Mouse (Mus musculus) cerebellum, adult 9-11 months (tissue): ENCODE measurements around the gene Gga2.

Experiments
- DNase-seq: peaks from one replicate; pipeline ENCODE4 v3.0.0; 2022

Gga2 gene

DNA sequence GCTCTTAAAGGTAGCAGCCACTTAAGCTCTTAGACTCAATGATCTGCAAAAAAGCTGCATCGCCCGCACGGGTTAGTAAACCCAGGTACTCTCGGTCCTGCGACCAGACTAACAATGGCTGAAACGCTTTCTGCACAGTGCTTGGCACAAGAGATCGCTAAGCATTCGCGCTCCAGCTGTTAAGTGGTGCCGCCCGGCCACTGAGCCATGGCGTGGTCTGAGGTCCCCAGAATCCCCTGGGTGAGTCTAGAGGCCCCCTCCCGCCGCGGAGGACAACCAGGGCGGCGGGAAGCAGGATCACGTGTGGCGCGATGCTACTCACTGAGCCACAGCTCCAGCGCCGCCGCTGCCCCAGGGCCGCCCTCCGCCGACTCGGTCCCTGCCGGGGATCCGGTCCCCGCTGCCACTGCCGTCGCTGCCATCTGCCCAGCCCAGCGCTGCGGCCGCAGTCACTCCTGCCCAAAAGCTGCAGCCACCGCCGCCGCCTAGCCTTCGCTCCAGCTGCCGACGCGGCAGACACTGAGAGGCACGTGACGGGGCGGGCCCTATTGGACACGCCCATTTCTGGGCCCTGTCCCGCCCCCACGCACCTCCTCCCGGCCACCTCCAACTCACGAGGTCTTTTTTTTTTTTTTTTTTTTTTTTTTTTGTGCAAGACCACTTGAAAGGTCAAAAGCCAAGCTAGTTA is at the start of gene Gga2:
Gene Gga2 (minus strand): TSS at position 556 of the 688 bp plus-strand sequence.
- DNase-seq: peak; percentile 89

DNA sequence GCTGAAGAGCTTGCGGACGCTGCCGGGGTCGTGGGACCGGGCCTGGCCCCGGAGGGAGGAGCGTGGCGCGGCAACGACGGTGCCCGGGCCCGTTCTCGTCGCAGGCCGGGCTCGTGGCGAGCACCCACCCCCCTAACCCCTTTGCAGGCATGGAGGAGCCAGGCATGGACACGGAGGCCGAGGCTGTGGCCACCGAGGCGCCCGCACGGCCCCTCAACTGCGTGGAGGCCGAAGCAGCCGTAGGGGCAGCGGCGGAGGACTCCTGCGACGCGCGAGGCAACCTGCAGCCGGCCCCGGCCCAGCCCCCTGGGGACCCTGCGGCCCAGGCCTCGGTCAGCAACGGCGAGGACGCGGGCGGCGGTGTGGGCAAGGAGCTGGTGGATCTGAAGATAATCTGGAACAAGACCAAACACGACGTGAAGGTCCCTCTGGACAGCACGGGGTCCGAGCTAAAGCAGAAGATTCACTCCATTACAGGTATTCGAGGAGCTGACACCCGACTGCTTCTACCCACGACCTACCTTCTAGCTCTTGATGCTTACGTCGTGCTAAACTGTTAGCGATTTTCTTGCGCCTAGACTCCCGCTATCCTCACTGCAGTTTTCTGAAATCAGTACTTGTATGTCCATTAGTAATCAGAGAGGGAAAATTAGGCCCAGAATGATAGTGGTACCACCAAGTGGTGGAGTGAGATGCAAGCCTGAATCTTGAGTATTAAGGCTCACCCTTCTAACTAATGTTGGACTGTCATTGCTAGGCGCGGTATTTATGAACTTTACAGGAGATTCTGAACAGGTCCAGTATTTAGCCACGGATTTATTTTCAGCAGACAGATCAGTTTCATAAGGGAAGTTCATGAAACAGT is 46.7 kb upstream of the Gga2 start:
- DNase-seq: no peak

DNA sequence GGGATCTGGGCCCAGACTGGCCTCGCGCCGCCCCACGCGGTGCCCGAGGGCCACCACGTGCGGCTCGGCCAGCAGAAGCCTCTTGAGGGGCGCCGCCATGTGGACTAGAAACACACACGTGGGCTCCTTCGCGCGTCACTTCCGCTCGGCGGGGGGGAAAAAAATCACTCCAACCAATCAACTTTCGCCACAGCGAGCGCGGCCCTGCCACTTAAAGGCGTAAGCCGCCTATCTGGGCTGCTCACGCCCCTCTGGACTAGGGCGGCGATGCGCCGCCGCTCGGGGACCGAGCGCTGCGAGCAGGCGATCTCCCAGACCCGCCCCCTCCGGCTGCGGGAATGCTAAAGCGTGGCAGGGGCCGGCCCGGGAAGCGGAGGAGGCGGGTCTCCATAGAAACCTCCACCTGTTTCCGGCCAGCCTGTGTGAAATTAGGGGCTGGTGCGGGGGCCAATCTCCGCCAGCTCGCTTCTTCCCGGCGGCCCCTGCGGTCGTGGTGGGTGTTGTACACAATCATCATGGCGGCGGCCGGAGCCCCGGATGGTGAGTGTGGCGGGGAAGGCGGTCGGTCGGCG is 46.0 kb upstream of the Gga2 start, which contains the start of the genes Ubfd1 and Ears2:
Gene Ubfd1 (plus strand): TSS at position 231 of the 572 bp plus-strand sequence.
Gene Ears2 (minus strand): TSS at position 319 of the 572 bp plus-strand sequence.
- DNase-seq: peak; percentile 96

DNA sequence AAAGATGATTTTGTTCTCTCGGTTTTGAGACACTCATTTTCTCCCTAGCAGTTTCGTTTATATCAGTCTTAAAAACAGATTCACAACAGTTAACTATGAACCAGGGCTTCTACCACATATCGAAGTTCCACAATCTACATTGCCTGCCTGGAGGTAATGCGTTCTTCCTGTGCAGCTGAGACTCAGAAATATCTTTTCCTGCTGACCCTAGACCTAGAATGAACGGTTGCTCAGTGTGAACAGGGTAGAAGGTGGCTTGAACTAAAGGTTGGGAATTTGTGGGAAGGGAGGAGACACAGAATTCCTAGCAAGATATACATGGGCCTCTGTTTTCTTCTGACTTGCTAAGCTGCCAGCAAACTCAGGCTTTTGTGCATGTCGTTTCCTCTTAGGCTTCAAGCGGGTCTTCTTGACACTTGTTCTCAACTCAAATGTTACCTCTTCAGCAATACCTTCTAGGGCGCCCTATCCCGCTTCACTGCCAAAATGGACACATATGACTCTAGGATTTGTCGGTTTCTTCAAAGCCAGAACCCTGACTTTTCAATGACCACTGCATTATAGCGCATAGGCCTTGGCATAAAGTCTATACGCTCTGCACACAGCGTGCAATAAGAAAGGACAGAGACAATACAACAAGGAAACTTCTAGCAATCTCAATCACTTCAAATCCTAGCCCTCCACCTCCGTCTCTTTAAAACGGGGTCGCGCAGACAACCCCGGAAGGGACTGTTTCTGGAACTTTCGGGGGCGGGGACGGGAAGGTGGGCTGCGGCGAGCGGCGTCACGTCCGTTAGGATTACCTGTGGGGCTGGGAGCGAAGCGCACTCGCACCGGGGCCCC is 45.3 kb upstream of the Gga2 start:
- DNase-seq: no peak

DNA sequence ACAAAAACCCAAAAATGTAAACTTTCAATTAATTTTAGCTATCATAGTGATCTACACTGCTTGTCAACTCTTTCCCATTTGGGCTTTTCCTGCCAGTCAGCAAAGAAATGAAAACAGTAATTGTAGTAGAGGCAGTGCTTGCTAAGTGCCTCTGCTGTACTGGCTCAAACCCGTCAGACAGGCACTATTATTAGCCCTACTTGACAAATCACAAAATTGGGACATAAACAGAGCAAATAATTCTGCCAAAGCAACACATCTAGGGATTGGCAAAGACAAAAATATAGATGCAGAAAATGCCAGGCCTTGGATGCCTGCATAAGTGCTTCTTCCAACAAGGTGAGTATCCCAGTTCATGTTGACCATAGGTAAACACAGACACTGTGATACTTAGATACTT is 44.6 kb upstream of the Gga2 start:
- no peak for DNase-seq

DNA sequence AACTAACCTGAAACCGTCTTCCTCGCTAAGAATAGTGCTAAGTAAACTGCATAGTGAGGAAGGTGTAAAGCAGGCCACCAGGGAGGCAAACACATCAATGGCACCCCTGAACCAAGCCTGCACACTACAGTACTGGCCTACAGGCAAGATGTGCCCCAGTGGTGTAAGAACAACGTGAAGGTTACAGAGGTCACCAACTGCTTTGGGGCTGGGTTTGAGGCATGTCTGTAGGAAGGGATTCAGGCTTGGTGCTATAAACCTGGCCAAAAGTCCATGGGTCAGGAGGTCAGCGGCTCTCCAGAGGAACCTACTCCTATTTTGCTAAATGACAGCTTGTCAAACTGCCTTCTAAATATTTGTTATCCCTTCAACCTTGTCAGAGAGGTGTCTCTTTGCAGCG is 35.6 kb upstream of the Gga2 start:
- no peak for DNase-seq

DNA sequence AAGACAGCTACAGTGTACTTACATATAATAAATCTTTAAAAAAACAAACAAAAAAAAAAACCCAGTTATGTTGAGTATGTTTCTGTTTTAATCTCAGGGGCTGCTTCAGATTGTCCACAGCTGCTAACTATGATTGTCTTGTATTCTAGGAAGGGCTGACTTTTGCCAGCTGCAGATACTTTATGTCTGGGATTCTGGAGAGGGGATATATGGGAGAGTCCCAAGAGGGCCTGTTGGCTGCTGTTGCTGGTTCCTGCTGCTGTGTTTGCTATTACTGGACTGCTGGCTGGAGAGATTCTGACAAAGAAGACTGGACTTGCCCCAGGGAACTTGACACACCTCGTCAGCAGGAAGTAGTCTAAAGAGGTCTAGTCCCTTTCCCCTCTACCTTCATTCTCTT is 29.8 kb upstream of the Gga2 start:
- DNase-seq: no peak

DNA sequence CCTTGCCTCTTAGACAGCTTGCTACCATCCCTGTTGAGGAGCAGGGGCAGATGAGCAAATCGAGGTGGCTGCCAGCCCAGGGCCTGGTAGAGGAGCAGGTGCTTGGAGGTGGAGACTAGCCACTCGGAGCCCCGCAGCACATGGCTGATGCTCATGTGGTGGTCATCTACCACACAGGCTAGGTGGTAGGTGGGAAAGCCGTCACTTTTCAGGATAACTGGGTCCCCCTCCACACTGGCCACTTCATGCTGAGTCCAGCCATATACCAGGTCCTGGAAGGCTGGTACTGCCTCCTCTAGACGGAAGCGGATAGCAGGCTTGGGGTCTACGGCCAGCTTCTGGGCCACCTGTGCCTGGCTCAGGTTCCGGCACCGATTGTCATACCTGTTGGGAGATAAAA is 27.2 kb upstream of the Gga2 start:
- no peak for DNase-seq

DNA sequence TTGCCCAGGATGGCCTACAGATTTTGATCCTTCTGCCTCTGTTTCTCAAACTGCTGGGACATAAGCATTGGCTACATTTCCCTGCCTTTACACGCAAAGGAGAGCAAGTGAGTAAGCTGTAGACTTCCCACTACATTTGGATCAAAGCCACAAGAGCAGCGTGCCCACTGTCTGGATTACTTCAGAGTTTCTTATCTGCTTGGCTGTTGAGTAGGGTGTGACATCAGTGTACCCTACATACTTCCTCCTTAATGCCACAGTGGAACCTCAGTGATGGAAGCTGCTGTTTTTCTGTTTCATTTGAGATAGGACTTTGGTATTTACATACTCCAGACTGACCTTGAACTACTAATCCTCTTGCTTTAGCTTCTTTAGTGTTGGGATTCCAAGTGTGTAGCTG is 25.8 kb upstream of the Gga2 start:
- DNase-seq: no peak

DNA sequence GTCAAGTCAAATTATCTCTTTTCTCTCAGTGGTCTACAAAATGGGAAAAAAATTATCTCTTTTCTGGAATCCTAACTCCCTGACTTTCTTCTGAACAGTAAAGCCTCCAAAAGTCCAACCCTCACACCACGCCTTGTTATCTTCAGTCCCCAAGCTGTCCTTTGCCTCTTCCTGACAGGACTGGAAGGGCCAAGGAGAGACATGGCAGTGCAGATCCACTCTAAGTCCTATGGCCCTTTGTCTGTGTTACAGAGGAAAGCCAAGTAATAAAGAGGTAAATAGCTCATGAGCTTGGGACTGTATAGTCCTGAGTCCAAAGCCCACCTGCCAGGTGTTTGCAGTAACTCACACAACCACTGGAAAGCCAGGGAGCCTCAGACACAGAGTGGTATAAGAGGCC is 24.7 kb upstream of the Gga2 start:
- no peak for DNase-seq

DNA sequence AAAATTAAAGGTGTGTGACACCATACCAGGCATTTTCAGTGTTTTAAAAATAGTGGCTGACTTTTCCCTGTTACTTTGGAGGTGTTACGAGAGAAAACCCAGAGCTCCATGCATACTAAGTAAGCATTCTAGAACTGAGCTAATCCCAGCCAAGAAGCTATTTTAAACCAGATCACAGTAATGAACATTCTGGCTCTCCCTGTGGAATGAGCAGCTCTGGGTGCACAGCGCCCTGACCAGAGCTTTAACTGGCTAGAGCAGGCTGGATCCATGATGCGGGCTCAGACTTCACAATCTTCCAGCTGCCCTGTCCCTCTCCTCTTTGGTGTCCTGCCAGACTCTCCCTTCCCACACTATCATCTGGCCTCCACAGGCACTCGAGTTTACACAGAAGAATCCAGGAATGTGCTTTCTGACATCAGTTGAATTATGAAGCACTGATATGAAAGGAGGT is 24.2 kb upstream of the Gga2 start:
- DNase-seq: no peak

DNA sequence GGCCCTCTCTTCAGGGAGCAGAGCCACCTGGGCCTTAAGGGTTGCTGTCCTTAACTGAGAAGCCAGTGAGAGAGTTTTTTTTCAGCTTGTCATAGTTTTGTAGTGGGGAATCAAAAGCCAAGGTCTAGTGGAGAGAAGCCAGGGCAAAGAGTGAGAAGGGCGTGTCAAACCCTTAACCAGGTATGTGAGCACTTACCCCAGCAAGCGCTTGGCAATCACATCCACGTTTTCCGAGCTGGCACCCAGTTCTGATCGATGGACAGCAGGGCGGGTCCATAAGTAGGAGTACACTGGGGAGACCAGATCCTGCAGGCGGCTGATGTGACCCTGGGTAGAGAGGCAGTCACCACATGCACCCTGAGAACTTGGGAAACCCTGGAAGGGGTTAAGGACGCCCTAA is 23.1 kb upstream of the Gga2 start:
- DNase-seq: no peak

DNA sequence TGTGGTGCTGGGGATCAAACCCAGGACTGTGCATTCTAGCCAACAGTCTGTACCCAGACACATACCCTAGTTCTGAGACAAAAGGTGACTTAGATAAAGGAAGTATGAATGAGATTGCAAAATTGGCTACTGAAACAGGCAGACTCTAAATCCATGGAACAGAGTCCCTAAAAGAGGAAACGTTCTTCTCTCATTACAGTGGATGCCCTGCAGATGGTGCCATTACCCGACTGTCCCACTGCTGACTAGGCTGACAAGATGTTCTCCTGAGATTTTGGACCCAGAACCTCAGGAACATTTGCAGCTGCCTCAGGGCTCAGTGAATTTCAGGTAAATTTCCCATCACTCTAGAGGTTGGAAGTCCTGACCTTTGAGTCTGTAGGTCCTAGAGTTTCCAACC is 13.3 kb upstream of the Gga2 start:
- no peak for DNase-seq

DNA sequence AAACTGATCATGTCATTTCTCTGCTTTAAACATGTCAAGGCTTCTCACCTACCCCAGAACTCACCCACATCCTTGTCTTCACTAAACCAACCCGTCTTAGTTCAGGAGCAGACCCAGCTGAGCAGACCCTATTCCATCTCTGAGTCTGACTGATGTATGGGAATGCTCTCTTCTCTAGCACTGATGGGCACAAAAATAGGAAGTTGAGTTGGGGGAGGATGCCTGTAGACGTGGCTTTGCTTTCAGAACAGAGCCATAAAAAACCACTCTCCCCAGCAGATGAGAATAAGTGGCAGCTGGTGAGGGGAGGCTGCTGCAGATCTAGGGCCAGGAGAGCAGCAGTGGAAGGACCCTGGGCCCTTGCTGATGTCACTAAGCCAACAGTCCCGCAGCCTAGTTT is 12.3 kb upstream of the Gga2 start:
- DNase-seq: no peak

DNA sequence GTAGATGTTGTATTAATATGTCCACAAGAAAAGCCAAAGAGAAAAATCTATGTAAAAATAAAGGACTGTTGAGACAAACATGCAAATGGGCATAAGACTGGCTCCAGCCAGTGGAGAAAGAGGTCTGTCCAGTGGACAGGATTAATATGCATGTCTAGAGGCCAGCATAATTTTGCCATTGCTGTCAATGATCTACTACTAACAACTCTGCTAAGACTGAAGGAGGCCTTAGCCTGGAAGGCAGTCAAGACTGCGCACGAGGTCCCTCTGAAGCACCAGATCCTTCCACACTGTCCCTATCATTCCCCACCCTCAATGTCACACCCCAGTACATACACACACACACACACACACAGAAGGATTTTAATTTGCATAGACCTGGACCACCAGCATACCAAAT is 1.1 kb upstream of the Gga2 start:
- DNase-seq: no peak

DNA sequence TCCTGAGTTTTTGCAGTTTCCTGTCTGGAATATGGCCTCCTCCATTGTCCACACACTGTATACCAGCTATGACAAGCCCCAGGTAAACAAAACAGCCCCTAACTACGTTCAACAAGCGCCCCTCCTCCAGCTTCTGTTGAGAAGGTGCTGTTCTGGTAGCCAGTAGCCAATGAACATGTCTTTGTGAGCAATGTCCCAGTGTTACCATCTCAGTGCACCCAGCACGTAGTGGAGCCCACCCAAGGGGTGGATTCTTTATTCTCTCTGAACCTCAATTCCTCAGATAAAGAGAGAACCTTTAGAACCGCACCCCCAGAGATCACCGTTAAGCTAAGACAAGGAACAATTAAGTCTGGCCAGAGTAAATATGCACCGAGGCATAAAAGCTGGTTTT is 752 bp downstream of the Gga2 start:
- no peak for DNase-seq

DNA sequence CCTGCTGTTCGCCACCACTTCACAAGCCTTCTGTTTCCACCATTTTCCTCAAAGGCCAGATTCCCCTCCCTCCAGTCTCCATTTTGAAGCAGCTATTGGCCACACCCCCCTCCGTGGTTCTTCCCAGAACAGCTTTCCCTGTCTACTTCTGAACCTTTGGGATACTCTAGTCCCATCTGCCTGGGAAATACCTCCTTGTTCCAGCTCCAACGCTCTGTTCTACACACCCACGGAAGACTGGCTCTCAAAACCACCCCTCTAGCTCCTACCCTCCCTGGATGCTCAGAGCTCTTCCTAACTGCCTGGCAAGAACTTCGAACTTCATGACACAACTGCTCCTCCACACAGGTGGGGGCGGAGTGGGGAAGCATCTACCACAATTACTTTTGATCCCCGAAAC is 2.0 kb downstream of the Gga2 start:
- no peak for DNase-seq

DNA sequence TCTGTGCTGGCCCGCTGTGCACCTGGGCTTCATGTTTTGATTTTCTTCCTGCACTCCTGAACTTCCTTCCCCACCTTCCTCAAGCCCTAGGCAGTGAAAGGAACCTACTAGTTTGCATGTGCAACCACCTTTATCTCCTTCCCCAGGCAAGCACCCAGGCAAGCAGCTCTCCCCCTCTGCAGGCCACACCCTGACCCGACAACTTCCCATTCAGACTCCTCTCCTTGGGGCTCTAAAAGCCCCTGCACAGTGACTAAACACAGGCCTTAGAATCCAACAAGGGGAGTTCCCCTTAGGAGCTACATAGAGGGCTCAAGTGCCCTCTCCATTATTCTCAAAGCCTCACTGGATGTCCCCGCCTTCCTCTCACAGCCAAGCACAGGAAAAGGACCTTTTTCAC is 2.8 kb downstream of the Gga2 start:
- DNase-seq: no peak

DNA sequence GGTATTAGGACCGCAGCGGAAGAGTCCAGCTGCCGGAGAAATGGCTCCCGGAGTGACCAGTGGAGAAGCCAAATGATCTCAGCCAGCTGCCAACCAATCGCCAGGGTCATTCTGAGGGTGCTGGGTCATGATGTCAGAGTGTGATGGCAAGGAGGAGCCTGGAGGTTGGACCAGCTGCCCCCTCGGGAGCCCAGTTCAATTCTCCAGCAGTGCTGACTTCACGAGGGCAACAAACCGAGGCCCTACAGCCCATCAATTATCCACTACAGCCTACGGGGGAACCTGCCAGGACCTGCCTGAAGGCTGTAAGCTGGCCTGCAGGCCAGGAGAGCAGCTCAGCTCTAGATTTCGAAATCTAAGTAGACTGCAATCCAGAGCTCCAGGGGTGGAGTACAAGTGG is 5.3 kb downstream of the Gga2 start:
- DNase-seq: no peak

DNA sequence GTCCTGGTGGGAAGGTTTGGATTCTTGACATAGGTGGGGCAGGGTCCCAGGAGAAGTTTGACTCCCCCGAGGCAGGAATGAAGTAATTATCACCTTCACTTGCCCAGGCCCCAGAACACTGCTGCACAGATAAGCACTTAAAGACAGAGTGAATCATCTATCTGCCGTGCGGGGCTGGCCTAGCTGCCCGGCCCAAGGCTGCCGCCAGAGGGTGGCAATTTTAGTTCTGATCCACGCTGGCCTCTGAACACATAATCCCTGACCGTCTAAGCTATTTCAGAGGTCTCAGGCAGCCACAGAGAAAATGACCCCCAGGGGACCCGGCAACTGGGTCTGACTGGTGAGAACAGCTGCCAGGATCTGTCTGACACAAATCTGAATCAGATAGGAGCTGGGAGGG is 5.9 kb downstream of the Gga2 start:
- no peak for DNase-seq

DNA sequence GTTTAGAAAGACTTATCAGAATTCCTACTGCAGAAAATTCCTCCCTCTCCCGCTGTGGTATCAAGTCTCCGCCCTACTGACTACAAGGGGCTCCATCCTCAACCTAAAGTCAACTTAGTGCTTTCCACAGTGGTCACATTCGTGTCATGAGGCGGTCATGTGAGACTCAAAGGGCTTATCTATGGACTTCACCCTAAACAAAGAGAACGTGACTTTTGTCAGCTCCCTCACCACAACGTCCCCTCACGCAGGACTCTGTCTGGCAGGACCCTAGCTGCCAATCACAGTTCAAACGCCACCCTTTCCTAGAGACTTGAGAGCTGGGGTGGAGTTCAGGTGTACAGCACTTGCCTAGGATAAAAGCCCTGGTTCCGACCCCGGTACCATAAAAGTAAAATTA is 8.1 kb downstream of the Gga2 start:
- DNase-seq: no peak

DNA sequence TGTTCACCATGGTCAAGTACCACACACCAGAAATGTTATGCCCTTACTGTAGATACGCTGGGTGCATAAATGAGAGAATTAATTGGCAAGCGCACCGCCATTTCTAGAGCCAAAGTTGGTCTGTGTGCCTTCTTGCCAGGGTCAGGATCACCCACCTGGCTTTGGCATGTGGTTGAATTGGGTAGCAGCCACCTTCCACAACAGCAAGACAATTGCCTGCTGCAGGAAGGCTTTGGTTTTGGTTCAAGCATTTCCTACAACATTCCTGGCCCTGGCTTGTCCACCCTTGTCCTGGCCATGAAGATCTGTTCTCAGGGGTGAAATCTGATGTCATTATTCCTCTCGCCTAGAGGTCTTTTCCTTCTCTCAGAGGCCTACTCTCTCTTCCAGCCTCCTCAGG is 8.7 kb downstream of the Gga2 start:
- DNase-seq: peak; percentile 34

DNA sequence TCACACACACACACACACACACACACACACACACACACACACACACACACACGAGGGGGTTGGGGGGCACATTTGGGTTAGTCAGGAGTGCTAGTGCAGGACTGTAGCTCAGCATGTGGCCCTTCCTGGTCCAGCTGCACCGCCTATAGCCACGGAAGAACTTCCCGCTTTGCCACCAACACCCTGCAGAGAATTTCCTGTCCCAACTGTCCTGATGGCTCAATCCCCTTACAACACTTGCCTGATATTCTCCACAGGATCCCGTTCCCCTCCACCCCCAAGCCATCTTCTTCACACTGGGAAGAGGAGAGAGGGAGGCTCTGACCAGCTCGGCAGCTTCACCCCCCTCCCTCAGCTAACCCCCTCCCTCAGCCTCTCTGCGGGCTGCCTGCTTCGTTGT is 20.6 kb downstream of the Gga2 start:
- DNase-seq: no peak
